Mouse (Mus musculus): ENCODE data around the gene Pcdh8. TPM values are rescaled to one million over a fixed set of nuclear protein-coding genes. Genes with fewer than 3 reads are reported as not detected.

Pcdh8 gene
- polyA plus RNA-seq, 1 experiment from 2014 or later = 0.98 TPM

GRCm38 (mm10) chr14:79780332-79780731, 9.2 kb upstream of the Pcdh8 start:
- Histone ChIP-seq H3K27me3 (ENCODE audit: control insufficient read depth, insufficient read depth, low read length) (peaks cover 2% of the 10 kb centered on the region; the same call in 1 of the 2 replicates), H3K27ac (ENCODE audit: low read length) (no peak overlapping the region), H3K9me3 (ENCODE audit: control insufficient read depth, low read depth, low read length) (no peaks in the 10 kb centered on the region), H3K4me3 (ENCODE audit: low read depth, low read length) (no peak overlapping the region), H3K9ac (replicated peaks; ENCODE audit: low read depth, low read length) (no peak overlapping the region), H3K36me3 (ENCODE audit: control insufficient read depth, insufficient read depth, low read length) (no peaks in the 10 kb centered on the region), H3K4me2 (replicated peaks; ENCODE audit: low read depth, low read length) (no peak overlapping the region), H3K4me1 (ENCODE audit: control insufficient read depth, insufficient read depth, low read length) (no peaks in the 10 kb centered on the region)
- 20% methylated on average over 6 of the region's 6 CpGs for WGBS
- ATAC-seq (ENCODE audit: insufficient number of reproducible peaks, insufficient read depth, low FRiP score, low read depth) = no peak

GRCm38 (mm10) chr14:79779841-79780240, 8.7 kb upstream of the Pcdh8 start:
- WGBS = 41% methylated on average over 4 of the region's 4 CpGs

DNA sequence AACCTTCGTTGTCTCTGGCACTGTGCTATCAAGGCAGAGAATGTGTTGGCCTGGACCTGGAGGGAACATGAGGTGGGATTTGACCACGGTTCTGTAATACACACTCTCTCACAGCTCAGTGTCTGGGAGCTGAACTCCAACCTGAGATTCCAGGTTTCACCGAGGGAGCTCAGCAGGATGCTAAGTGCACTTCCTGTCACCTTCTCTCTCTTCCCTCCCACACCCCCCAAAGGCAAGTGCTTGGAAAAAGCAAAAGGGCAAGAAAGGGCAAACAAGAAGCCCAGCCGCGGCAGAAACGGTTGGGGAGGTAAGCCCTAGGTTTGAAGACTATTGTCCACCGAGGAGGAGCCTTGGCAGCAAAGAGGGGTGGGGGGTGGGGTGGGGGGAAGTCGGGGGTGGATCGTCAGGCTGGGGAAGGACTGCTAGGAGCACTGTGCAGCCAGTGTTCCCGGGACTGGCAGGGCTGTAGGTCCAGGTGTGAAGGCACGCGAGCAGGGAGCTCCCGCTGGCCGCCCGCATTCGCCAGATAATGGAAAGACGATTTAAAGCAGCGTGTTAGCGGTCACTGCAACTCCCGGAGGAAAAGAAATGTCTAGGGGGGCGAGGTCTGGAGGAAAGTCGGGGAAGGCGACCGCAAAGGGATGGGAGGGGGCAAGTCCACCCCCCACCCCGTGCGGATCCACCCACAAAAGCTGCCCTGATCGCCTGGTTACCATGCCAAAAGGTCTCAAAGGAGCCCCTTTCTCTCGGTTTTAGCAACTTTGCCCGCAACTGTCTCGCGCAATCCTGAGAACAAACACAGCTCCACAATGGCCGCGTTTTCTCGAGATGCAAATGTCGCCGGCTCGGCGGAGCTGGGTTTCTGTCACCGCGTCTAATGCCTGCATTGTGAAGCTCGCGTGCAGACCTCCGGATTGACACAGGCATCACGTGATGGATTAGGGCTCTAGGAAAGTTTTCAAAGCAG, 2.6 kb upstream of the Pcdh8 start:
- H3K9ac ChIP-seq (replicated peaks; ENCODE audit: low read depth, low read length) = no peak overlapping the region
- 1% methylated on average over 44 of the region's 44 CpGs for WGBS
- no peaks in the 10 kb centered on the region for H3K36me3 ChIP-seq (ENCODE audit: control insufficient read depth, insufficient read depth, low read length)
- H3K9me3 ChIP-seq (ENCODE audit: control insufficient read depth, low read depth, low read length) = no peaks in the 10 kb centered on the region
- peak overlapping the region; percentile 68 for H3K4me2 ChIP-seq (replicated peaks; ENCODE audit: low read depth, low read length)
- H3K4me3 ChIP-seq (ENCODE audit: low read depth, low read length) = peak overlapping the region; percentile 32
- no peak for ATAC-seq (ENCODE audit: insufficient number of reproducible peaks, insufficient read depth, low FRiP score, low read depth)
- peaks cover 18% of the 10 kb centered on the region; the same call in 1 of the 2 replicates for H3K4me1 ChIP-seq (ENCODE audit: control insufficient read depth, insufficient read depth, low read length)
- no peak overlapping the region for H3K27ac ChIP-seq (ENCODE audit: low read length)
- peaks cover 51% of the 10 kb centered on the region for H3K27me3 ChIP-seq (ENCODE audit: control insufficient read depth, insufficient read depth, low read length)

More at GRCm38 (mm10) chr14:79779841-79780240, 8.7 kb upstream of the Pcdh8 start:
- no peak overlapping the region for H3K4me2 ChIP-seq (replicated peaks; ENCODE audit: low read depth, low read length)
- H3K27me3 ChIP-seq (ENCODE audit: control insufficient read depth, insufficient read depth, low read length) = peaks cover 6% of the 10 kb centered on the region
- H3K36me3 ChIP-seq (ENCODE audit: control insufficient read depth, insufficient read depth, low read length) = no peaks in the 10 kb centered on the region
- no peak overlapping the region for H3K9ac ChIP-seq (replicated peaks; ENCODE audit: low read depth, low read length)
- no peak overlapping the region for H3K4me3 ChIP-seq (ENCODE audit: low read depth, low read length)
- no peaks in the 10 kb centered on the region for H3K9me3 ChIP-seq (ENCODE audit: control insufficient read depth, low read depth, low read length)
- H3K4me1 ChIP-seq (ENCODE audit: control insufficient read depth, insufficient read depth, low read length) = no peaks in the 10 kb centered on the region
- H3K27ac ChIP-seq (ENCODE audit: low read length) = no peak overlapping the region
- ATAC-seq (ENCODE audit: insufficient number of reproducible peaks, insufficient read depth, low FRiP score, low read depth) = no peak

DNA sequence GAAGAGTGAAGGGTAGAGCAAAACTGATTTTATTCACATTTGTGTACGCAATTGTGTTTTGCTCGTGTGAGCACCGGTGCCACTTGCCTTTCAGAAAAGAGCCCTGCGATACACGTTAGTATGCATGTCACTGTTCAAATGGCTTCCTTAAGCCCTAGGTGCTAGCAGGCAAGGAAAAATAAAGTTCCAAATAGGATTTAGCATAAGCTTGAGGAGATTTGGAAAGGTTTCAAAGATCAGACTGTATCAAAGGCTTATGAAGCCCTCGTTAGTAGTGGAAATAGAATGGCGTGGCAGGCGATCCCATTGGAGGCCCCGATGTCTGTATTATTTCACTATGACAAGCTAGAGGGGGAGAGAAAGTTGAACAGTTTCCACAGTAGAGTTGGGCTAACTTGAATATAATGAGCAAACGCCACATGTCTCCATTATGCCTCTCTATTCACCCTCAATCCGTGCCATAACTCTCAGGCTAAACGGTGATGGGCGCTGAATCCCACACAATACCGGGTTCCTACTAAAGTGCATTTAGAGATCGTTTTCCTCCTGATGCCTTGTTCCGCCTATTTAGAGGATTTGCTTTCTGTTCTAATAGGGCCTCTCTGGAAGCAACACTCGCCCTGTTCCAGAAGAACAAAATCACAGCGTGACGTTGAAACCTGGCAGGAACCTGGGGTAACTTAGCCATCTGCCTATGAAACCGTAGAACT, 845 bp upstream of the Pcdh8 start:
- no peaks in the 10 kb centered on the region for H3K9me3 ChIP-seq (ENCODE audit: control insufficient read depth, low read depth, low read length)
- ATAC-seq (ENCODE audit: insufficient number of reproducible peaks, insufficient read depth, low FRiP score, low read depth) = no peak
- peaks cover 58% of the 10 kb centered on the region for H3K27me3 ChIP-seq (ENCODE audit: control insufficient read depth, insufficient read depth, low read length)
- peak overlapping the region; percentile 69 for H3K4me2 ChIP-seq (replicated peaks; ENCODE audit: low read depth, low read length)
- peaks cover 18% of the 10 kb centered on the region; the same call in 1 of the 2 replicates for H3K4me1 ChIP-seq (ENCODE audit: control insufficient read depth, insufficient read depth, low read length)
- 2% methylated on average over 20 of the region's 20 CpGs for WGBS
- H3K4me3 ChIP-seq (ENCODE audit: low read depth, low read length) = peak overlapping the region; percentile 29
- H3K27ac ChIP-seq (ENCODE audit: low read length) = no peak overlapping the region
- H3K9ac ChIP-seq (replicated peaks; ENCODE audit: low read depth, low read length) = no peak overlapping the region
- H3K36me3 ChIP-seq (ENCODE audit: control insufficient read depth, insufficient read depth, low read length) = no peaks in the 10 kb centered on the region

- ATAC-seq (ENCODE audit: insufficient number of reproducible peaks, insufficient read depth, low FRiP score, low read depth) = no peak; the same call in 1 of the 2 replicates
- H3K27me3 ChIP-seq (ENCODE audit: control insufficient read depth, insufficient read depth, low read length) = peaks cover 57% of the 10 kb centered on the region
- H3K4me3 ChIP-seq (ENCODE audit: low read depth, low read length) = peak overlapping the region; percentile 29
- no peaks in the 10 kb centered on the region for H3K36me3 ChIP-seq (ENCODE audit: control insufficient read depth, insufficient read depth, low read length)
- WGBS = 5% methylated on average over 62 of the region's 62 CpGs
- peaks cover 18% of the 10 kb centered on the region; the same call in 1 of the 2 replicates for H3K4me1 ChIP-seq (ENCODE audit: control insufficient read depth, insufficient read depth, low read length)
- no peak overlapping the region for H3K9ac ChIP-seq (replicated peaks; ENCODE audit: low read depth, low read length)
- no peak overlapping the region for H3K27ac ChIP-seq (ENCODE audit: low read length)
- H3K4me2 ChIP-seq (replicated peaks; ENCODE audit: low read depth, low read length) = peak overlapping the region; percentile 69
- H3K9me3 ChIP-seq (ENCODE audit: control insufficient read depth, low read depth, low read length) = no peaks in the 10 kb centered on the region
Measured at GRCm38 (mm10) chr14:79770306-79771093, 612 bp downstream of the Pcdh8 start.

- Histone ChIP-seq H3K9ac (replicated peaks; ENCODE audit: low read depth, low read length) (no peak overlapping the region), H3K27me3 (ENCODE audit: control insufficient read depth, insufficient read depth, low read length) (peaks cover 49% of the 10 kb centered on the region)
- peak; percentile 48; the same call in 1 of the 2 replicates for ATAC-seq (ENCODE audit: insufficient number of reproducible peaks, insufficient read depth, low FRiP score, low read depth)
Measured at GRCm38 (mm10) chr14:79769618-79770017, 1.5 kb downstream of the Pcdh8 start.

GRCm38 (mm10) chr14:79768996-79769395, 2.1 kb downstream of the Pcdh8 start:
- no peak overlapping the region for H3K9ac ChIP-seq (replicated peaks; ENCODE audit: low read depth, low read length)
- H3K9me3 ChIP-seq (ENCODE audit: control insufficient read depth, low read depth, low read length) = no peaks in the 10 kb centered on the region
- H3K4me1 ChIP-seq (ENCODE audit: control insufficient read depth, insufficient read depth, low read length) = peaks cover 17% of the 10 kb centered on the region; the same call in 1 of the 2 replicates
- H3K27ac ChIP-seq (ENCODE audit: low read length) = no peak overlapping the region
- WGBS = 7% methylated on average over 30 of the region's 30 CpGs
- H3K27me3 ChIP-seq (ENCODE audit: control insufficient read depth, insufficient read depth, low read length) = peaks cover 47% of the 10 kb centered on the region
- no peak for ATAC-seq (ENCODE audit: insufficient number of reproducible peaks, insufficient read depth, low FRiP score, low read depth)
- H3K4me3 ChIP-seq (ENCODE audit: low read depth, low read length) = peak overlapping the region; percentile 30
- H3K36me3 ChIP-seq (ENCODE audit: control insufficient read depth, insufficient read depth, low read length) = no peaks in the 10 kb centered on the region
- peak overlapping the region; percentile 69 for H3K4me2 ChIP-seq (replicated peaks; ENCODE audit: low read depth, low read length)

More at GRCm38 (mm10) chr14:79769618-79770017, 1.5 kb downstream of the Pcdh8 start:
- peaks cover 18% of the 10 kb centered on the region; the same call in 1 of the 2 replicates for H3K4me1 ChIP-seq (ENCODE audit: control insufficient read depth, insufficient read depth, low read length)
- no peak overlapping the region for H3K27ac ChIP-seq (ENCODE audit: low read length)
- WGBS = under 1% methylated on average over 46 of the region's 46 CpGs
- peak overlapping the region; percentile 29 for H3K4me3 ChIP-seq (ENCODE audit: low read depth, low read length)
- no peaks in the 10 kb centered on the region for H3K9me3 ChIP-seq (ENCODE audit: control insufficient read depth, low read depth, low read length)
- H3K36me3 ChIP-seq (ENCODE audit: control insufficient read depth, insufficient read depth, low read length) = no peaks in the 10 kb centered on the region
- peak overlapping the region; percentile 69 for H3K4me2 ChIP-seq (replicated peaks; ENCODE audit: low read depth, low read length)
